Mouse (Mus musculus) forebrain, postnatal 0 days (tissue): ENCODE data around the gene Numbl. TPM values are rescaled to one million over a fixed set of nuclear protein-coding genes. Genes with fewer than 3 reads are reported as not detected.
"Not testable (repeated sequence)": the region's sequence is repeated elsewhere in the genome, so short reads cannot be mapped to it uniquely, and the experiment has no call there.

ENCODE experiments used
- ATAC-seq: fragments of 200-750 bp; cut with Nextera tagmentation; 2 replicates; pipeline ENCODE4 v1.8.0; 2017; ENCODE audit warnings: mild to moderate bottlenecking, moderate library complexity
- DNase-seq: peaks from one replicate; pipeline ENCODE4 v3.0.0-alpha.2; 2015
- H3K27ac ChIP-seq: fragments of 300-500 bp; sonication (generic); 2 replicates; pipeline ENCODE4 v1.5.1; 2014; ENCODE audit warnings: low read depth, mild to moderate bottlenecking, antibody characterized with exemption, low read length, moderate library complexity, mixed read lengths
- H3K27me3 ChIP-seq: fragments of 300-500 bp; sonication (generic); 2 replicates; pipeline ENCODE4 v1.6.1; 2014; ENCODE audit warnings: mild to moderate bottlenecking, low read length, mixed read lengths; ENCODE audit not compliant: insufficient read depth
- H3K36me3 ChIP-seq: fragments of 300-500 bp; sonication (generic); 2 replicates; pipeline ENCODE4 v1.6.1; 2014; ENCODE audit warnings: mild to moderate bottlenecking, moderate library complexity; ENCODE audit not compliant: insufficient read depth
- H3K4me1 ChIP-seq: fragments of 300-500 bp; sonication (generic); 2 replicates; pipeline ENCODE4 v1.6.1; 2014; ENCODE audit warnings: antibody characterized with exemption; ENCODE audit not compliant: insufficient read depth
- H3K4me2 ChIP-seq: fragments of 300-500 bp; sonication (generic); 2 replicates; pipeline ENCODE4 v1.6.1; 2014; ENCODE audit warnings: low read depth, mild to moderate bottlenecking, moderate library complexity
- H3K4me3 ChIP-seq: fragments of 300-500 bp; sonication (generic); 2 replicates; pipeline ENCODE4 v1.5.1; 2014; ENCODE audit warnings: low read depth, low read length, mixed read lengths
- H3K9ac ChIP-seq: fragments of 300-500 bp; sonication (generic); 2 replicates; pipeline ENCODE4 v1.6.1; 2014; ENCODE audit warnings: mild to moderate bottlenecking
- H3K9me3 ChIP-seq: fragments of 300-500 bp; sonication (generic); 2 replicates; pipeline ENCODE4 v1.6.1; 2016; ENCODE audit warnings: low read length
- CTCF ChIP-seq: sonication (generic); IDR thresholded peaks from 2 replicates; pipeline ENCODE4 v1.5.1; 2016; ENCODE audit warnings: antibody characterized with exemption, control low read depth, low read depth
- WGBS: fragments of 180-500 bp; shearing (Covaris S2); extraction: QIAGEN DNeasy Blood & Tissue Kit; methylation state at CpG from one replicate; pipeline ENCODE4 v1.1.7; 2014; 5-methylcytosine and 5-hydroxymethylcytosine counted together
- polyA plus RNA-seq: library from polyadenylated mRNA; unstranded; fragments of >200 nt; fragmentation: Nextera tagmentation; extraction: Ambion mirVana; gene quantifications from 2 replicates; pipeline ENCODE4 v1.2.1, GENCODE M21; 2015
- total RNA-seq: library from RNA; depleted of rRNA; stranded (reverse); fragments of >200 nt; gene quantifications from 2 replicates; pipeline ENCODE4 v1.2.3, GENCODE M21; 2014

Gene Numbl
- total and polyA plus RNA-seq, 2 experiments from 2014 or later: 51.7 to 86.4 TPM

DNA sequence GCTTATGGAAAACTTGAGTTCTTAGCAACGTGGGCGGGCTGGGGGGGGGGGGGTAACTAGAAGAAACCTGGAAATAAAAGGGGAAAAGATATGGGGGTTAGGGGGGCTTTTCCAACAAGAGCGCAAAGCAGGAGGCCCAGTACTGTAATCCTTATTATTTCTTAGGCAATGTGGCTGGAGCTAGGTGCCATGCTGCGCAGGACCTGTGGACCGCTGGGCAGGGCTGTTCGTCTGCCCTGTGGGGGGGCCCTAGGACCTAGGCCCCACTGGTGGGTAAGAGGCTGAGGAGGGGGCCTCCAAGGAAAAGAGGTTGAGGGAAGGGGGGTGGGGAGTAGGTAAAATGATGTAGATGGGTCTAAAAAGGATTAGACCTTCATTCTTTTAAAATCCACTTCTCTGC lies 24.9 kb upstream of the Numbl start:
- Histone ChIP-seq H3K4me1 (peaks cover 10% of the 10 kb centered on the region), H3K4me2 (peak overlapping the region; percentile 82), H3K9ac (peak overlapping the region; percentile 54), H3K27me3 (no peaks in the 10 kb centered on the region), H3K4me3 (peak overlapping the region; percentile 51), H3K27ac (peak overlapping the region; percentile 81), H3K9me3 (no peaks in the 10 kb centered on the region), H3K36me3 (peaks cover 3% of the 10 kb centered on the region; the same call in 1 of the 2 replicates)
- 3% methylated on average over 6 of the region's 6 CpGs for WGBS
- no peak for TF ChIP-seq CTCF
- peak; percentile 4; the same call in 1 of the 2 replicates for ATAC-seq
- no peak for DNase-seq

DNA sequence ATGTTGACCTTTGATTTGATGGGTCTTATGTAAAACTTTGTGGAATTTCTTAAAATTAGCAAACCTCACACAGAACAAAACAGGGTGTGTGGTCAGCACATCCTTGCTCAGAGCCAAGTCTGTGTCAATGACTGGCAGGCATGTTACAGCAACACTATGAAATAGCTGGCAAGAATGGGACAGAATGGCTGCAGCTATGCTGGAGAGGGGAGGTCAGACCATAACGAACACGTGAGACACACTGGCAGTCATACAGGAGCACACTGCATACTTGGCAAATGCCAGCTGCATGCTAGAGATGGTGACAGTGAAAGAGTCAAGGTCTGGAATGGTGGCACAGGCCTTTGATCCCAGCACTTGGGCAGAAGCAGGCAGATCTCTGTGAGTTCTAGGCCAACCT lies 22.5 kb upstream of the Numbl start:
- no peak overlapping the region for H3K4me3 ChIP-seq
- H3K4me1 ChIP-seq: peaks cover 10% of the 10 kb centered on the region
- no peaks in the 10 kb centered on the region for H3K27me3 ChIP-seq
- H3K27ac ChIP-seq: no peak overlapping the region
- no peaks in the 10 kb centered on the region for H3K9me3 ChIP-seq
- H3K36me3 ChIP-seq: peaks cover 20% of the 10 kb centered on the region; the same call in 1 of the 2 replicates
- no peak for DNase-seq
- no peak for ATAC-seq
- no peak overlapping the region for H3K9ac ChIP-seq
- WGBS: 79% methylated on average over 2 of the region's 2 CpGs
- H3K4me2 ChIP-seq: no peak overlapping the region
- no peak for TF ChIP-seq CTCF

DNA sequence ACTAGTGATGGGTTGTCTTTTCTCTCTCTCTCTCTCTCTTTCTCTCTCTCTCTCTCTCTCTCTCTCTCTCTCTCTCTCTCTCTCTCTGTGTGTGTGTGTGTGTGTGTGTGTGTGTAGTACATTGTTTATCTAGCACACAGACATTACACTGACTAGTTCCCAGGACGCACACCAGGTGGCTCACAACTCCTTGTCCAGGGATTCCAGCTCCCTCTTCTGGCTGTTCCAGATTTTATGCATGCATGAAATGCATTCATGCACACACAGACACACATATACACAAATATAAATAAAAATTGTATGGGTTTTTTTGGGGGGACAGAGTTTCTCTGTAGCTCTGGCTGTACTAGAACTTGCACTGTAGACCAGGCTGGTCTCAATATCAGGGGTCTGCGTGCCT lies 20.7 kb upstream of the Numbl start:
- ATAC-seq: no peak
- no peaks in the 10 kb centered on the region for H3K27me3 ChIP-seq
- H3K9ac ChIP-seq: no peak overlapping the region
- no peak overlapping the region for H3K4me3 ChIP-seq
- H3K9me3 ChIP-seq: no peaks in the 10 kb centered on the region
- peaks cover 35% of the 10 kb centered on the region for H3K36me3 ChIP-seq
- no peak overlapping the region for H3K27ac ChIP-seq
- no peak for DNase-seq
- peaks cover 8% of the 10 kb centered on the region for H3K4me1 ChIP-seq
- 90% methylated on average over 2 of the region's 2 CpGs for WGBS
- TF ChIP-seq CTCF: peak; percentile 37; the same call in 1 of the 2 replicates
- H3K4me2 ChIP-seq: no peak overlapping the region

DNA sequence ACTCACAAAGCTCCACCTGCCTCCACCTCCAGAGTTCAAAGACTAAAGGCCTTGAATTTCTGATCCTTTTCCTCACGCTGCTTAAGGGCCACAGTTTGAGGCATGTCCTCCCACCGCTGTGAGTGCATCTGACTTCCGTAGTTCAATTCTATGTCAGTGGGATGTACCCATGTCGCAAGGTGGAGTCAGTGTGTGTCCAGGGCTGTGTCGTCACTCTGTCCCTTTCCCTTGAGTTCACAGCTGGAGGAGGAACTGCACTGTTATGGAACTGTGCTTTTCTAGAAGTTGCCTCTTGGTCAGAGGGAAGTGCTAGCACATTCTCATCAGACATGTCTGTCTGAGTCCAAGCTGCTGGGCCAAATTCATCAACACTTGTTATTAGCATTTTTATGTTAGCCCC lies 19.7 kb upstream of the Numbl start:
- Histone ChIP-seq H3K36me3 (peaks cover 43% of the 10 kb centered on the region), H3K4me1 (peaks cover 6% of the 10 kb centered on the region), H3K9me3 (no peaks in the 10 kb centered on the region), H3K27ac (no peak overlapping the region), H3K9ac (no peak overlapping the region; the same call in 1 of the 2 replicates), H3K4me2 (no peak overlapping the region), H3K4me3 (no peak overlapping the region), H3K27me3 (no peaks in the 10 kb centered on the region)
- DNase-seq (no peak), ATAC-seq (no peak)
- 87% methylated on average over 5 of the region's 5 CpGs for WGBS
- TF ChIP-seq CTCF: no peak

DNA sequence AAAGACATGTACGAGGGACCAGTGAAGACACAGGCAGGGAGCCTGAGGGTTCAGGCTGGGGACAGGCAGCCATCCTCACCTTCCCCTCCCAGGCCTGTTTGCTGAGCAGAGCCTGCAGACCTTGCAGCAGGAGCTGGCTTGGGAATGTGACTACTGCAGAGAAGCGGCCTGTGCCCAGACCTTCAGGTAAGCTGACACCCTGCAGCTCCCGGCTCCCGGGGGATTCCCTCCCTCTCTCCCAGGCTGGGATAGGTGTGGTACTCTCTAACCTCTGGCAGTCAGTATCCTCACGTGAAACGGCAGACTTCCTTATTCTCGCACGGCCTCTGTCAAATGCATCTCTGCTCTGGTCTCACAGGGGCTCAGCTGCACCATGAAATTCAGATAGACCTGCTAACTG lies 15.0 kb upstream of the Numbl start:
- H3K27me3 ChIP-seq: no peaks in the 10 kb centered on the region
- DNase-seq (no peak), ATAC-seq (no peak)
- no peak overlapping the region for H3K4me3 ChIP-seq
- H3K4me2 ChIP-seq: no peak overlapping the region
- H3K9me3 ChIP-seq: no peaks in the 10 kb centered on the region
- H3K4me1 ChIP-seq: no peaks in the 10 kb centered on the region
- peaks cover 52% of the 10 kb centered on the region for H3K36me3 ChIP-seq
- TF ChIP-seq CTCF: no peak
- whole genome bisulfite sequencing: 80% methylated on average over 8 of the region's 8 CpGs
- no peak overlapping the region for H3K9ac ChIP-seq
- H3K27ac ChIP-seq: no peak overlapping the region

DNA sequence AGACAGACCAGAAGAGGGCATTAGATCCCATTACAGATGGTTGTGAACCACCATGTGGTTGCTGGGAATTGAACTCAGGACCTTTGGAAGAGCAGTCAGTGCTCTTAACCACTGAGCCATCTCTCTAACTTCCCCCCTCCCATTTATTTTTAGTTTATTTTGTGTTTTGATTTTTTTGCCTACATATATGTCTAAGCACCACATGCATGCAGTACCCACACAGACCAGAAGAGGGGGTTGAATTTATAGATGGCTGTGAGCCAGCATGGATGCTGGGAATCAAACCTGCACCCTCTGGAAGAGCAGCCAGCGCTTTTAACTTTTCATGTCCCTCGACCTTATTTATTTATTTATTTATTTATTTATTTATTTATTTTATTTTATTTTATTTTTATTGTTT lies 14.1 kb upstream of the Numbl start:
- WGBS: 88% methylated on average over 2 of the region's 2 CpGs
- H3K36me3 ChIP-seq: peaks cover 47% of the 10 kb centered on the region
- not testable (repeated sequence) for H3K4me3 ChIP-seq, H3K4me1 ChIP-seq, H3K27me3 ChIP-seq, DNase-seq, H3K9me3 ChIP-seq, H3K9ac ChIP-seq, ATAC-seq, H3K27ac ChIP-seq, H3K4me2 ChIP-seq
- peak; percentile 47 for TF ChIP-seq CTCF

DNA sequence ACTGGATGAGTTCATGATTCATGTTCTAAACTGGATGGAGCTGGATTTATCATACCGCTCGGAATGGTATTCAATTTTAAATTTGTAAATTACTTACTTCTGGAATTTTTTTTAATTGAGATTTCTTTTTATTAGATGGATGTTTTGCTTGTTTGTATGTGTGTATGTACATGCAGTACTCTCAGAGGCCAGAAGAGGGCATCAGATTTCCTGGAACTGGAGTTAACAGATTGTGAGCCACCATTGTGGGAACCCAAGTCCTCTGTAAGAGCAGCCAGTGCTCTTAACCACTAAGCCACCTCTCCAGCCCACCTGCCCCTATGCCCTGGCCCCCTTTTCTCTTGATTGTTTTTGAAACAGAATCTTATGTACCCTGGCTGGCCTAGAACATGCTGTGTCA lies 9.1 kb upstream of the Numbl start:
- Histone ChIP-seq H3K9me3 (no peaks in the 10 kb centered on the region), H3K27ac (no peak overlapping the region), H3K4me2 (no peak overlapping the region), H3K4me3 (no peak overlapping the region), H3K9ac (no peak overlapping the region), H3K36me3 (peaks cover 27% of the 10 kb centered on the region), H3K4me1 (no peaks in the 10 kb centered on the region), H3K27me3 (no peaks in the 10 kb centered on the region)
- 88% methylated on average over 2 of the region's 2 CpGs for WGBS
- DNase-seq (peak; percentile 36), ATAC-seq (no peak)
- peak; percentile 57 for TF ChIP-seq CTCF
